Mouse (Mus musculus) ES-Bruce4 (cell line): ENCODE data around the gene Dcst1.

ENCODE experiments used
- CTCF ChIP-seq: IDR thresholded peaks from one replicate; pipeline ENCODE4 v1.8.1; 2011; ENCODE audit warnings: low read depth, low read length
- EP300 ChIP-seq: IDR thresholded peaks from 2 replicates; pipeline ENCODE4 v1.6.1; 2011; ENCODE audit warnings: low read depth, low read length; ENCODE audit not compliant: insufficient read depth
- POLR2A ChIP-seq: IDR thresholded peaks from one replicate; pipeline ENCODE4 v1.8.1; 2011; ENCODE audit warnings: low read length; ENCODE audit not compliant: insufficient read depth

DNA sequence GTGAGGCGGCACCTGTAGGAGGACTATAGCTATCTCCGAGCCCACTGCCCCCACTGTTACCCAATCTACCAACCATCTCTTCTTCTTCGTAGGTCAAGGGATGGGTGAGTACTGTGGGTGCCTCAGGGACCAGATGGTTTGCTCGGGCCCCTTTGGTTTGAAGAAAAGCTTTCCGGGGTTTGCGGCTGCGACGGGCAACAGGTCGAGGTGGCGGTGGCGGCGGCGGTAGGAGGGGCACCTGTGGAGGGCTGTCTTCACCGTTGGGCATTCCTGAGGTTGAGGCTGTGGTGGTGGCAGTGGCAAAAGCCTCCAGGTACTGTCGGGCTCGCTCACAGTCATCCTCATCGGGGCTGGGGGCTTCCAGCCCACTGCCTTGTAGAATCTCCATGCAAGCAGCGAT is 15.7 kb upstream of the Dcst1 start:
- no peak for TF ChIP-seq CTCF
- no peak for TF ChIP-seq EP300
- TF ChIP-seq POLR2A, result no peak
